Mouse (Mus musculus) limb, embryonic 12.5 days (tissue): Measurements from ENCODE around the gene Csnk1g2. TPM values are rescaled to one million over a fixed set of nuclear protein-coding genes. Genes with fewer than 3 reads are reported as not detected.

ENCODE experiments used
- ATAC-seq: fragments of 200-750 bp; cut with Nextera tagmentation; 2 replicates; pipeline ENCODE4 v1.8.0; 2017; ENCODE audit warnings: low read depth, moderate TSS enrichment; ENCODE audit not compliant: insufficient number of reproducible peaks, insufficient read depth, low FRiP score, low TSS enrichment
- H3K27ac ChIP-seq: fragments of 300-500 bp; sonication (generic); 2 replicates; pipeline ENCODE4 v1.5.1; 2016; ENCODE audit warnings: mild to moderate bottlenecking, moderate library complexity
- H3K27me3 ChIP-seq: fragments of 300-500 bp; sonication (generic); 2 replicates; pipeline ENCODE4 v1.6.1; 2016; ENCODE audit warnings: mild to moderate bottlenecking, moderate library complexity
- H3K36me3 ChIP-seq: fragments of 300-500 bp; sonication (generic); 2 replicates; pipeline ENCODE4 v1.6.1; 2016; ENCODE audit warnings: mild to moderate bottlenecking, moderate library complexity
- H3K4me1 ChIP-seq: fragments of 300-500 bp; sonication (generic); replicated peaks from 2 replicates; pipeline ENCODE4 v1.6.1; 2016
- H3K4me2 ChIP-seq: fragments of 300-500 bp; sonication (generic); 2 replicates; pipeline ENCODE4 v1.6.1; 2016; ENCODE audit warnings: mild to moderate bottlenecking, moderate library complexity
- H3K4me3 ChIP-seq: fragments of 300-500 bp; sonication (generic); replicated peaks from 2 replicates; pipeline ENCODE4 v1.5.1; 2016; ENCODE audit warnings: mild to moderate bottlenecking
- H3K9ac ChIP-seq: fragments of 300-500 bp; sonication (generic); replicated peaks from 2 replicates; pipeline ENCODE4 v1.6.1; 2016; ENCODE audit warnings: mild to moderate bottlenecking, moderate library complexity
- H3K9me3 ChIP-seq: fragments of 300-500 bp; sonication (generic); 2 replicates; pipeline ENCODE4 v1.6.1; 2016; ENCODE audit warnings: mild to moderate bottlenecking, moderate library complexity
- WGBS: fragments of 180-500 bp; shearing (Covaris S2); methylation state at CpG from one replicate; pipeline ENCODE4 v1.1.7; 2016; 5-methylcytosine and 5-hydroxymethylcytosine counted together
- microRNA-seq: library from miRNA; unstranded; fragments of <30 nt; microRNA quantifications from one replicate; pipeline ENCODE4, GENCODE M21; 2017
- polyA plus RNA-seq: library from polyadenylated mRNA; unstranded; fragments of >200 nt; fragmentation: Nextera tagmentation; extraction: Ambion mirVana; gene quantifications from 2 replicates; pipeline ENCODE4 v1.2.1, GENCODE M21; 2016

Csnk1g2 gene
- polyA plus RNA-seq, 1 experiment from 2014 or later, result 239 TPM

- Histone ChIP-seq H3K9ac (no peak overlapping the region), H3K4me2 (no peak overlapping the region), H3K9me3 (no peaks in the 10 kb centered on the region), H3K4me3 (no peak overlapping the region), H3K36me3 (peaks cover 76% of the 10 kb centered on the region), H3K4me1 (no peaks in the 10 kb centered on the region), H3K27ac (no peak overlapping the region), H3K27me3 (no peaks in the 10 kb centered on the region)
- no peak for ATAC-seq
- WGBS, result 89% methylated on average over 3 of the region's 3 CpGs
Observed at GRCm38 (mm10) chr10:80686617-80687016, 64.0 kb downstream of the Csnk1g2 start.

GRCm38 (mm10) chr10:80687850-80688249, 65.2 kb downstream of the Csnk1g2 start:
- H3K4me2 ChIP-seq, result no peak overlapping the region
- H3K4me1 ChIP-seq, result no peaks in the 10 kb centered on the region
- no peak for ATAC-seq
- no peak overlapping the region for H3K9ac ChIP-seq
- H3K36me3 ChIP-seq, result peaks cover 78% of the 10 kb centered on the region
- no peak overlapping the region for H3K27ac ChIP-seq
- no peaks in the 10 kb centered on the region for H3K27me3 ChIP-seq
- no peak overlapping the region for H3K4me3 ChIP-seq
- 50% methylated on average over 5 of the region's 5 CpGs for WGBS
- no peaks in the 10 kb centered on the region for H3K9me3 ChIP-seq

Small RNAs within 50 kb of the gene (microRNA-seq; reads per million reads assigned to microRNA genes)
- gene Mir6912, result not detected

Other genes starting within 250 kb of the Csnk1g2 start
- 12.5 and 15.2 TPM in 2 replicates for gene Mex3d, start 235.2 kb upstream of the Csnk1g2 start, polyA plus RNA-seq
- 361 and 364 TPM in 2 replicates for gene Mbd3, start 223.3 kb upstream of the Csnk1g2 start, polyA plus RNA-seq
- gene Uqcr11, start 216.0 kb upstream of the Csnk1g2 start, polyA plus RNA-seq, result 416 and 437 TPM in 2 replicates
- gene Tcf3, start 189.2 kb upstream of the Csnk1g2 start, polyA plus RNA-seq, result 247 and 274 TPM in 2 replicates
- gene Onecut3, start 128.0 kb upstream of the Csnk1g2 start, polyA plus RNA-seq, result not detected in 2 replicates
- gene Atp8b3, start 83.7 kb upstream of the Csnk1g2 start, polyA plus RNA-seq, result 0.29 and 0.50 TPM in 2 replicates
- 33.4 and 34.1 TPM in 2 replicates for gene Rexo1, start 61.3 kb upstream of the Csnk1g2 start, polyA plus RNA-seq
- 12.1 and 12.4 TPM in 2 replicates for gene Klf16, start 45.5 kb upstream of the Csnk1g2 start, polyA plus RNA-seq
- 108 and 110 TPM in 2 replicates for gene Abhd17a, start 32.5 kb upstream of the Csnk1g2 start, polyA plus RNA-seq
- gene Scamp4, start 20.0 kb upstream of the Csnk1g2 start, polyA plus RNA-seq, result 62.1 and 66.0 TPM in 2 replicates
- 6.1 and 9.9 TPM in 2 replicates for gene Adat3, start 20.0 kb upstream of the Csnk1g2 start, polyA plus RNA-seq
- gene Gm49322, start 16.8 kb upstream of the Csnk1g2 start, polyA plus RNA-seq, result 4.9 and 6.1 TPM in 2 replicates
- gene Btbd2, start 34.2 kb downstream of the Csnk1g2 start, polyA plus RNA-seq, result 95.8 and 102 TPM in 2 replicates
- gene Mknk2, start 55.3 kb downstream of the Csnk1g2 start, polyA plus RNA-seq, result 122 and 124 TPM in 2 replicates
- 51.1 and 51.7 TPM in 2 replicates for gene Mob3a, start 79.1 kb downstream of the Csnk1g2 start, polyA plus RNA-seq
- 12.5 and 16.5 TPM in 2 replicates for gene Izumo4, start 79.3 kb downstream of the Csnk1g2 start, polyA plus RNA-seq
- 73.8 and 76.8 TPM in 2 replicates for gene Ap3d1, start 119.4 kb downstream of the Csnk1g2 start, polyA plus RNA-seq
- gene Dot1l, start 132.4 kb downstream of the Csnk1g2 start, polyA plus RNA-seq, result 21.8 and 22.8 TPM in 2 replicates
- 63.0 and 72.8 TPM in 2 replicates for gene Sf3a2, start 175.4 kb downstream of the Csnk1g2 start, polyA plus RNA-seq
- gene Plekhj1, start 175.8 kb downstream of the Csnk1g2 start, polyA plus RNA-seq, result 132 and 144 TPM in 2 replicates
- gene Amh, start 182.4 kb downstream of the Csnk1g2 start, polyA plus RNA-seq, result not detected in 2 replicates
- 1.6 and 1.7 TPM in 2 replicates for gene Jsrp1, start 190.7 kb downstream of the Csnk1g2 start, polyA plus RNA-seq
- 1,783 and 1,832 TPM in 2 replicates for gene Oaz1, start 203.8 kb downstream of the Csnk1g2 start, polyA plus RNA-seq
- gene Lingo3, start 221.2 kb downstream of the Csnk1g2 start, polyA plus RNA-seq, result 0.79 and 0.87 TPM in 2 replicates
- 344 and 378 TPM in 2 replicates for gene Lsm7, start 232.4 kb downstream of the Csnk1g2 start, polyA plus RNA-seq
- 43.7 and 50.3 TPM in 2 replicates for gene Sppl2b, start 232.4 kb downstream of the Csnk1g2 start, polyA plus RNA-seq
- gene Tmprss9, start 249.0 kb downstream of the Csnk1g2 start, polyA plus RNA-seq, result 0.08 TPM in 1 of 2 replicates, not detected in the other